Mouse (Mus musculus) c-Kit-positive CD71-positive TER-119-positive erythroid progenitor cells, embryonic 14.5 days (primary cell): ENCODE measurements around the gene 2210017I01Rik.

Experiments
- DNase-seq: peaks from one replicate; pipeline ENCODE4 v3.0.0-alpha.2; 2013; ENCODE audit warnings: low spot score

2210017I01Rik gene

GRCm38 (mm10) chr3:92565418-92565817 lies 41.9 kb downstream of the 2210017I01Rik start:
- DNase-seq, result no peak
